Mouse (Mus musculus) large intestine, adult 2 months (tissue): Measurements from ENCODE around the gene Tead1. TPM values are rescaled to one million over a fixed set of nuclear protein-coding genes. Genes with fewer than 3 reads are reported as not detected.

Experiments used
- DNase-seq: peaks from one replicate; pipeline ENCODE4 v3.0.0-alpha.2; 2012; ENCODE audit warnings: low read depth, low spot score
- WGBS: fragments of 180-500 bp; shearing (Covaris S2); methylation state at CpG from one replicate; pipeline ENCODE4 v1.1.7; 2018; 5-methylcytosine and 5-hydroxymethylcytosine counted together
- polyA plus RNA-seq: library from polyadenylated mRNA; depleted of rRNA; stranded (reverse); fragments of >200 nt; gene quantifications from 2 replicates; pipeline ENCODE4 v1.2.3, GENCODE M21; 2012; rRNA removed

Tead1 gene
- polyA plus RNA-seq, result 5.9 and 9.8 TPM in 2 replicates

DNA sequence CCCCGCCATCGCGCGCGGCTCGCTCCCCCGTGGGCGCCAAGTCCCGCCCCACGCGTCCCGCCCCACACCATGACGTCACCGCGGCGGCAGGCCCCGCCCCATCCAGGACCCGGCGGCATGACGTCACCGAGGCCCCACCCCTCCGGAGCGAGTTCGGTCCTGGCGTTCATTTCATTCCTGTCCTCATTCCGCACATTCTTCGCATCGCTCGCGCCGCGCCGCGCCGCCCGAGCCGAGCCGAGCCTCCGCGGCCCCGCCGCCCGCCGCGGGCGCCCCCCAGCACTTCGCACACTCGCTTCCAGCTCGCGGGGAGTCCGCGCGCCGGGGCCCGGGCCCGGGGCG, at the start of gene Tead1:
Tead1 (plus strand) TSS at position 148 of the 342 bp plus-strand sequence.
- no peak for DNase-seq
- WGBS, result 2% methylated on average over 56 of the region's 57 CpGs

DNA sequence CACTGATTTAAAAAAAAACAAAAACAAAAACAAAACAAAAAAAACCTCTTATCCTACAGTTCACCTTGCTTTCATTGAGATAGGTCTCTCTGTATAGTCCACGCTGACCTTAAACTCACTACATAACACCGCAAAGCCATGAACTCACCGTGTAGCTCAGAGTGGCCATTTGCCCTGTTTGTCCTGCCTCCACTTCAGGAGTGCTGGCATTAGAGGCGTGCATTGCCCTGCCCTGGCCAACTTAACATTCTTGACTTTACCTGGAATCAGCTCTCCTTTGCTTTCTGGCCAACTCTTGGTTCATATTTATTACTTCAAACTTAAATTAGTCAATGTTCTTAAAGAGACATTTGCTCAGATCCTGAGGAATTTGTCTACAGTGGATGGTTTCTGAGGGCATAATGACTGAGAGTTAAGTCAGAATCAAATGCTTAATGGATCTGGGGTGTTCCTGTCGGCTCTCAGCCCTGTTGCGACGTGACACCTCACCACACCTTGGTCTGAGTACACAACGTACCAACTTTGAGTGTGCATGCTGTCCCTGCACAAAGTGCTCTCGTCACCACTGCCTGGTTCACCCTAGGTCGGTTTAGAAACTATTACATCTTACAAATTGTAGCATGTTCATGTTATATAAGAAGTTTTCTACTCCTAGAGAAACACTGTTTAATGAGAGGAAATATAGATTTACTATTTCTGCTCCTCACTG, 44.5 kb upstream of the Tead1 start:
- 88% methylated on average over 10 of the region's 10 CpGs for WGBS
- no peak for DNase-seq

DNA sequence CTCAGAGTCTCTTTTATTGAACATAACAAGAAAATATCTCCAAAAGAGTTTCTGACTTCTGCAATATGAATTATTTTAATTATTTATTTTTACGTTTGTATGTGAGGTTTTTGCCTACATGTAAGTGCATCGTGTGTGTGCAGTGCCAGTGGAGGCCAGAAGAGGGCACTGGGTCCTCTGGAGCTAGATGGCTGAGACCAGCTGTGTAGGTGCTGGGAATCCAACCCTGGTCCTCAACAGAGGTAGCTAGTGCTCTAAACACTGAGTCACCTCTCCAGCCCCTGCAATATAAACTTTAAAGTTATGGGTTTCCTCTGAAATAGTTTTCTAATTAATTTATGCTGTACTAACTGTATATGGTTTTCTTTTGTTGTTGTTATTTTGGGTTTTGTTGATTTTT, 43.2 kb upstream of the Tead1 start:
- 97% methylated on average over 2 of the region's 2 CpGs for WGBS

DNA sequence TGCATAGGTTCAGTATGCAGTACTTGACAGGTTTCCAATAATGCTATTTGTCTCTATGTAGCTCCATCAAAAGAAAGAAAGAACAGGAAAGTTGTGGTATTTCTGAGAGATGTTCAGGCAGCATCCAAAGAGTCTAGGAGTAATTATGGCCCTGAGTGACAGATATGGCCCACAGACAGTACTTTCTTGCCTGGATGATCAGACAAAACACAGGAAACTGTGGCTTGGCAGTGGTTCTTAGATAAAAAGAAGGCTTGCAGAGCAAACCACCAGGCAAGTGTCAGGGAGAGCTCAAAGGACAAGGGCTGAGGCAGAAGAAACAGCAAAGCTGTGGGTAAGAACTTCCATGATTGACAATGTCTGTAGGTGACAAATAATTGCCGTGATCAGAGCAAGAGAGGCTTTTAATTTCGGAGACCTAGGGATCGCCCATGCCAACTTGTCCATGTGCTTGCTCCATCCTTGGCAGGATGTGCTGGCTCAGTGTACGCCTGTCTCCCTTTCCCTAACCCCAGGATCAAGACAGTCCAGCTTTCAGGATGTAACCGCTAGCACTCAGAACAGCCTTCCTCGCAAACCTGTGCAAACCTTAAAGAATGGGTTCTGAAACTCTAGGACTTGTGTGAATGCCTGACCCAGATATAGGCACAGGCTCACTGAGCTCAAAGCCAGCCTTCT, 35.1 kb upstream of the Tead1 start:
- WGBS, result 85% methylated on average over 6 of the region's 6 CpGs
- DNase-seq, result no peak

More for the DNA sequence above, 43.2 kb upstream of the Tead1 start:
- DNase-seq, result no peak

DNA sequence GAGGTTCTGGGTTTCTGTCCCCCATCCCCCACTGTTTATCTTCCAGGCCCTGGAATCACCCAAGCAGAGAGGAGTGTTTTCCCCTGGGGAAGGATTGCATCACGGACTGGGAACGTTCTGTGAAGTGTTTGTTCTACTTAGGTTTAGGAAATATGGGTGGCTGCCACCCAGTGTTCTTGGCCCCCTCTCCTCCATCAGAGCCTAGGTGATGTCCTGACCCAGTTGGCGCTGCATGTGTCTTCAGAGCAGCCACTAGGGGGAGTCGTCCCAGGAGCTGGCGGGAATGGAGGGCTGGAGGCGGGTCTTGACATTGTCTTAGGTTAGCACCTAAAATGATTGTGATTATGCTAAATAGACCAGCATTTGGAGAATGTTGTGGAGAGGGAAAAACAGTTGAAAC, 34.4 kb upstream of the Tead1 start:
- no peak for DNase-seq
- 88% methylated on average over 6 of the region's 6 CpGs for WGBS

DNA sequence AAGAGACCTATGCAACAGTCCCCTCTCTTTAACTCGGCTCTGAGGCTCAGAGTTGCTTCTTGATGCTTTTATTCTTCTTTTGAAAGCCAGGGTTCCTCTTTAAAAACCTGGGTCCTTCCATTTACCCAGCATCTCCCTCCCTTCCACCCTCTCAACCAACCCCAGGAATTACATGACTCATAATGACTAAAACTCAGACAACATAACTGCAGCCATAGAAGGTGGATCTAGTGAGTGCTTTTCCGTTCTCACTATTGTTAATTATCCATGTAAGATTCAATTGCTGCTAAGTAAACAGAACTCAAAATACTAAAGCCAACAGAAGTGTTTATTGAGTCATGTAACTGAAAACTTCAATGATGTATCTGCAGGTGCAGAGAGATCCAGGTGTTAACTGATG, 33.4 kb upstream of the Tead1 start:
- WGBS, result 62% methylated on average over 2 of the region's 2 CpGs
- no peak for DNase-seq

DNA sequence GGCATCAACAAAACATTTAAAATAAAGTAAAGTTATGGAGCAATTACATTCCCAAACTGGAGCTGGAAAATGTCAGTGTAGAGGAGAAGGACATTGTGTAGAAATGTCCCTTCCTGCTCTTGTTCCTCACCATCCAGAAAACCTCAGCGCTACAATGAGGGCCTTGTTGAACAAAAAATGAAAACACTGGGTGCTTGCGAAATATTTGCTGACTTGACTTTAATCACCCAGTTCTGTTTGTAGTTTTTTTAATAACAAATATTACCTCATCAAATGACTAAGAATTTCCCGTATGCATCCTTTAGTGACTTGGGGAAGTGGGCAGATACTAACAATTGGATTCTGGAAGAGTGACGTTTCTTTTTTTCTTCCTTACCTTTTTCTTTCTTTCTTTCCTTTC, 31.7 kb upstream of the Tead1 start:
- 77% methylated on average over 4 of the region's 4 CpGs for WGBS
- DNase-seq, result no peak

DNA sequence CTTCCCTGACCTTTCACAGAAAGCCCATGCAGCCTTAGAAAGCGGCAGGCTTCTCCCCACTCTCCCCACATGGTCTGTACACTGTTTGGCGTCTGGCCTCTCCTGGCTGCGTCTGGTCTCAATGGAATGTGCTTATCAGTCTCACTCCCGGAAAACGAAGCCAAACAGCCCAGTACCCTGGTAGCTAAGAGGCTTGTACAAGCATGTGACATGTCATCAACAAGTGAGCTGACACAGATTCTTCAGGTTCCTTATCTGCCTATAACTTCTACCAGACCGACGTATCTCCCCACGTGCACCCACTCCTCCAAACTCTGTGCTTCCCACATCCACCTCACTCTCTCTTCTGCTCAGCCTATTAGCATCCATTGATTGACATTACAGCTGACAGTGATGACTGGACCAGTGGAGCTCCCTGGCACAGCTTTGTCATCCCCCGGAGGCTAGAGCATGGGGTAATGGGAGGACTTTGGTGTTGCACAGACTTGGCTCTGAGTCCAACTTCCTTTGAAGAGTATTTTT, 22.9 kb upstream of the Tead1 start:
- no peak for DNase-seq
- 37% methylated on average over 9 of the region's 9 CpGs for WGBS

DNA sequence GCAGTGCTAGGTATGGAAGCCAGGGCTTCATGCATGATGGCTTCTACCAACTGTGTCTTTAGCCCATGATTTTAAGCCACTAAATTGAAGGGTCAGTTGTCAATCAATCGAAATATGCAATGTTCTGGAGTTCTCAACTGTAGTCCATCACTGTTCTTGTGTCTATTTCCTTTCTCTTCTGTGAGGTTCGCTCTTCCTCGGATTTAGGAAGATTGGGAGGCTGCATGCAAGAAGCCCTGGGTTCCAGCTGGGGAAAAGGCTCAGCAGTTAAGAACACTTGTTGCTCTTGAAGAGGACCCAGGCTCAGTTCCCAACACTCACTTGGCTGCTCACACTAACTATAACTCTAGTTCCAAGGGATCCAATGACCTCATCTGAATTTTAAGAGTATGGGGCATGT, 20.2 kb upstream of the Tead1 start:
- 90% methylated on average over 3 of the region's 3 CpGs for WGBS

DNA sequence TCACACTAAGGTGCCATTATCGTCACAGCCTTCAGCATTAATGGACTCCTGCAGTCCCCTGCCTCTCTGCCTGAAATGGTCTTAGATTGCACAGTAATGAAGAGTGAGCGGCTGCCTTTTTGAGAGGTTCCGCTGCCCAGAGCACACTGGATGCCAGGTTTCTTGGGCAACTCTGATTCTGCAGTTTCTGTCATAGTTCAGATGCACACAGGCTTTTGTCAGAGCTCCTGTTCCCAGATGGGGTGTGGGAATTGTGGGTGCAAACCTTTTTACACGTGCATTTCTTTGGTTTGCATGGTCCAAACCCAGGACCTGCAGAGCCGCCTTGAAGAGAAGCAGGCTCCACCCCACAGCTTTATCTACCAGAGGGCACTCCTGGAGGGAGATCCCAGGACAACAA, 19.3 kb upstream of the Tead1 start:
- WGBS, result 71% methylated on average over 5 of the region's 5 CpGs
- no peak for DNase-seq

More for the DNA sequence above, 20.2 kb upstream of the Tead1 start:
- DNase-seq, result no peak

DNA sequence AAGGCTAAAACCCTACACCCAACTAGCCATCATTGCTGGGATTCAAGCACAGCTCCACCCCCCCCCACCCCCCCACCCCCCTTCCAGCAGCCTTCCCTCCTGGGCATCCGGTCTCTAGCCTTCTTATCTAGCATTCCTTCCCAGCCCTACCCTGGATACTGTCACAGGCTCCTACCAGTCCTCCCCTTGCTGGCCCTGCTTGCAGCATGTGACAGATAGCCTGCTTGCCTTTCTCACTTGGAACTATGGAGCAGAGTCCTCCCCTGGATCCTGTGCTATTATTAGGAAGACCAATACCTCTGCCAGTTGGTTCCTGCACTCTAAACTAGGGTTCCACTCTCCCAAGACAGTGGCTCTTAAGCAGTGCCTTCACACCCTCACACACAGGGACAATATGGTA, 18.8 kb upstream of the Tead1 start:
- no peak for DNase-seq
- WGBS, result 55% methylated on average over 1 of the region's 1 CpGs

DNA sequence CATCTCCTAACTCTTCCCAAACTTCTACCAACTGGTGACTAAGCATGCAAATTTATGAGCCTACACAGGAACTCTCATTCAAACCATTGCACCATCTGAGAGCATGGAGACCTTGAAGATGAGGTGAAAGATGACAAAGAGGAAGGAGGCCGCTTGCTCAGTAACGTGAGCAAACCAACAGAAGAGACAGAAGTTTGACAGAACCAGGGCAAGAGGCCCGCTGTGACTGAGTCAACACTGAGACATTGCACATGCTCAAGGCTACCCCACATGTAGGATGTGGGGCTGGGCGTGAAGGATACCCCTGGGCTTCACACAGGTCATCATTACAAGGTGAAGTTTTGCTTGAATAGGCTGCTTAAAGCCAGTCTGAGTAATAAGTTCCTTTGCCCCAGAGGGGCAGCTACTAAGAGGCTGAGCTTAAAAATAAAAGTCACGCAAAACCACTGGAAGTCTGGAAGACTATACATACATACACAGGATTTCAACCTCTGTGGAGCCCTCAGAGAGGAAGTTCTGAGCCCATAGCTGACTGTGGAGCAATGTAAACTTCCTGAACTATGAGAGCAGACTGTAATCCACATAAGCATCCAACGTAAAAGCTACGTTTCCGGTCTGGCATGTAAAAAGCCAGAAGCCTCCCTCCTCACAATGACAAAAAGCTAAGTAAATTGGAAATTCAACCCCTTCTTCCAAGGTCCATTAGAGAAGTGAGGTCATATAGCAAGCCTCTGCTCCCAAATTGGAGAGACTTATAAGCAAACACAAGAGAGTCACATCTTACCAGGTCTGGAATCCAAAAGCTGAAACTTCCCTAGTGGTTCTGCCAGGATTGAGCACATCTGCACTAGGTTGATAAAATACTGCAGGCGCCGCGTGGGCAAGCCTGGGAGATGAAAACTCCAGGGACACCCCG, 16.5 kb upstream of the Tead1 start:
- 61% methylated on average over 12 of the region's 12 CpGs for WGBS
- no peak for DNase-seq

DNA sequence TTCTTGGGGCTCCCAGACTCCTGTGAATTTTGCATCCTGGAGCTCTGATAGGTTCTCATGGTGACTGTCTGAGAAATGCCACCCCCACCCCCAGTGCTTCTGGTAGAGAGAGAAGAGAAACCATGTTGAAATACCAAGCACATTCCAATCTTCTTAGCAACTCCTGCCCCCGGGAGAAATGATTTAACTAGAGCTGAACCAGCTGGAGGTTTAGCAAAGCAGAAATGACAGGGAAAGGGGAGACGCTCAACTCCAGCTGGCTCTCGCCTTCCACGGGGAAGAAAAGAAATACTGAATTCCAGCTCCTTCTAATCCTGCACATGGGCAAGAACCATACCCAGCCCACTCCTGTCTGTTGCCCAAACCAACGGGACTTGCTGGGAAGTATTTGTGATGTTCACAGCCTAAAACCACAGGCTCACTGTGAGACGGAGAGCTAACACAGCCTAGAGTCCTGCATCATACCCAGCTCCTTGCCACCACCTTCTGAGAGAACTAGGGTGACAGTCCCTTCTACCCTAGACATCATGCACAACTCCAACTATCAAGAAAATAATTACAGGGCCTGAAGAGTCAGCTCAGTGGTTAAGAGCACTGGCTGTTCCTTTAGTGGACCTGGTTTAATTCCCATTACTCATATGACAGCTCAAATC, 15.7 kb upstream of the Tead1 start:
- DNase-seq, result no peak

DNA sequence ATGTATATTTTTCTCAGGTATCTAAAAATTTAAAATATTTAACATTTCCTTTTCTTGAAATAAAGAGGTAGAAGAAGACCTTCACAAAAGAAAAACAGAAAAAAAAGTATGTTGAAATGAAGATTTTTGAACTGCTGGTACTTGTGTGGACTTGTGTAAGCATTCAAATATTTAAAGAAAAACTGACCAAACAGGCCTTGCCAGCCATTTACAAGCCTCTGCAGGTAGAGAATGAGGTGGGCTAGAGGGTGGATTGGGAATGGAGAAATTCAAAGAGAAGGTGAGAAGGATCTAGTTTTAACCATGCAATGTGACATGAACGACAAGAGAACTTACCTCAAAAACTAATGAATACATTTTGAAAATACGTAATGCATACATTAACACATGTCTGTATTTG, 9.1 kb upstream of the Tead1 start:
- 75% methylated on average over 2 of the region's 2 CpGs for WGBS

More for the DNA sequence above, 15.7 kb upstream of the Tead1 start:
- WGBS, result 51% methylated on average over 6 of the region's 6 CpGs

DNA sequence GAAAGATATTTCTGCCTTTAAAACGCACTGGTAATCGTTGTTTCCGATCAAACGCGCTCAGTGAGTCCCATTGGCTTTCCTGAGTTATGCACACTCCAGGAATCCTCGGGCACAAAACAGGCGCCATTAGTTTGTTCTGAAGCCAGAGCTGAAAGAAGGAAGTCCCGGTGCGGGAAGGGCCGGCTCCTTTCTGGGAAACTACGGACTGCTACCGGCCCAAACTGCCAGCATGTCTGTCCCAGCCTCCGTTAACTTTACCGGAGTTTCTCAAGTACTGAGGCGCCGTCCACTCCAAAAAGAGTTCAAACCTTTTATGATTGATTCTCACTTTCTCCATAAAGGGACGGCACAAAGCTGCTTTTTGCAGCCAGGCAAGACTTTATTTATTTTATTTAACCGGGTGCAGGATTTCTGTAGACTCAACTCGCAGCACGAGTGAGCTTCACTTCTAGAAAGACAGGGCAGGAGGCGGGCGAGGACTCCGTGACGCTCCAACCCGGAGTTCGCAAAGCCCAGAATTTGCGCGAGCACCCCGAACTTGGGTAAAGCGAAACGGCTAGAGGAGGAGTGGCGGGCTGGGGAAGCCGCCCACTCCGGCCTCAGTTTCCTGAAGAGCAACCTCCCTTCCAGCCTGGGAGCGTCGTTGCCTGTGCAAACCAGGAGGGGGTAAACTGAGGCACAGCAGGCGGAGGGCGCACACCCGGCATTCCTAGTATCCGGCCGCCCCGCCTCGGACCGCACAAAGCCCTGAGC, 524 bp upstream of the Tead1 start:
- WGBS, result 1% methylated on average over 44 of the region's 44 CpGs
- no peak for DNase-seq

More for the DNA sequence above, 9.1 kb upstream of the Tead1 start:
- no peak for DNase-seq

DNA sequence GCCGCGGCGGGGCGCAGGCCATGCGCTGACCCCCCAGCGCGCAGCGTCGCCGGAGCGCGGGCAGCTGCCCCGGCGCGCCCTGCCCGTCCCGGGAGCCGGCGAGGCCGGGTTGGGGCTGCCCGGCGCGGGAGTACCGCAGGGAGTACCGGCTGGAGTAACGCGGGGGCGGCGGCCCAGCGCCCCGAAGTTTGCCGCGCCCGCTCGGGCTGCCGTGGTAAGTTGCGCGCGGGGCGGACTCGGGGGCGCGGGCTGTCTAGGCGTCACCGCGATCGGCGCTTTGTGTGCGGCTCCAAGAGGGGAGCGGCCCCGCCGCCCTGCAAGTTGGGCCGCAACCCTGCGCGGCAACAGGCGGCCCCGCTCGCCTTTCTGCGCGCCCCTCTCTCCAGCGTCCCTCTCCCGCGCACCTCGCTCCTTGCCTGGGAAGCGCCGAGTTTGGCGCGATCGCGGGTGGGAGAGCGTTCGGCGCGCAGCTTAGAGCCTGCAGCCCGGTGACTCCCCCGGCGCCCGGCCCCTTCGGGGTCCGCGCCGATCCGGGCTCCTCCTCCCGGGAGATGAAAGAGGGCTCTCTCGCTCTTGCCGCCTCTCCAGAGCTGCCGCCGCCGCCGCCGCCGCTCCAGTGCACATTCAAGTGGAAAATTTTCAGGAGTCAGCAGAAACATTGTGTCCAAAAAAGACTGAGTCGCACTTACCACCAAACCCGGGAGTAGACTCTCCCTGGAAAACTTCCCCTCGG, 561 bp downstream of the Tead1 start:
- no peak for DNase-seq
- WGBS, result 1% methylated on average over 95 of the region's 95 CpGs

DNA sequence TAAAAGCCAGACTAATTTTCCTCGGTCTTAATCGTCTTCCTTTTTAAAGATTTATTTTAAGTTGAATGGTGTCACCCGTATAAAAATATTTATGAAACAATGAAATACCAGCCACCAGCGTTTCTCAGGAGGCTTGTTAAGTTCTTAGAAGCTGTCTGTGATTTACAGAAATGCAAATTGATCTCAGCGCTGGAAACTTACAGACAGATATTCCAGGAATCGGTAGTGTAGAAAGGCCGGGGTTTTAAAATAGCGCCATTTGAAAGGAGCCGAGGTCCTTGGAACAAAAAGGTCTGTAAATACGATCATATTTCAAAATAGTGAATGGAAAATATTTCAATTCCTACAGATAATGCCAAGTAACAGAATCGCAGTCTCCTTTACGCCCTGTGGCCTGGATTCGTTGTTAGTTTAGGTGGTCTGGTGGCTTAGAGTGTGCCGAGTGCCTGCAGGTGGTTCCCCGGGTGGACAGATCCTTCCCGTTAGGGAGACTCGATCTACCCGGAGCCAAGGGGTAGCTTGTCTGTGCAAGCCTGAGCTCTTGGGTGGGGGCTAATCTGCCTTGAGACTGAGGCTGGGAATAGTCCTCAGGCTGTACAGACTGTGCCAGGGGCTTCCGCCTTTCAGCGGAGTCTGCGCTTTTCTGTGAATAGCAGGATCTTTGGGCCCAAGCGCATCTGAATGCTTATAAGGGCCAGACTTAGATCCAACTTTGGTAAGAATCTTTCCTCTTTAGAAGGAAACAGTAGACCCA, 1.6 kb downstream of the Tead1 start:
- WGBS, result 8% methylated on average over 22 of the region's 22 CpGs
- no peak for DNase-seq
